Mouse (Mus musculus) heart, postnatal 4 days (tissue): ENCODE measurements around the gene Crtc3. TPM values are rescaled to one million over a fixed set of nuclear protein-coding genes. Genes with fewer than 3 reads are reported as not detected.

Experiments used
- DNase-seq: peaks from one replicate; pipeline ENCODE4 v3.0.0; 2021
- total RNA-seq, 2 experiments: library from RNA; stranded (reverse); gene quantifications; 2 replicates each; pipeline ENCODE4 v1.2.3; 2021

The Crtc3 gene
- total RNA-seq, 2 experiments from 2014 or later = 19.5 to 20.3 TPM

- no peak for DNase-seq
Measured at GRCm38 (mm10) chr7:80682630-80683029, 6.0 kb downstream of the Crtc3 start.

GRCm38 (mm10) chr7:80680218-80680847 is 8.3 kb downstream of the Crtc3 start:
- no peak for DNase-seq

- DNase-seq = no peak
Measured at GRCm38 (mm10) chr7:80672323-80672722, 16.4 kb downstream of the Crtc3 start.

GRCm38 (mm10) chr7:80670889-80671288 is 17.8 kb downstream of the Crtc3 start:
- no peak for DNase-seq

GRCm38 (mm10) chr7:80667190-80667589 is 21.5 kb downstream of the Crtc3 start:
- DNase-seq = no peak

GRCm38 (mm10) chr7:80666198-80666915 is 22.3 kb downstream of the Crtc3 start:
- peak; percentile 51 for DNase-seq

- DNase-seq = no peak
Measured at GRCm38 (mm10) chr7:80661082-80661481, 27.6 kb downstream of the Crtc3 start.

GRCm38 (mm10) chr7:80660619-80661018 is 28.1 kb downstream of the Crtc3 start:
- peak; percentile 84 for DNase-seq

- peak; percentile 59 for DNase-seq
Measured at GRCm38 (mm10) chr7:80657896-80658295, 30.8 kb downstream of the Crtc3 start.

- DNase-seq = peak; percentile 35
Measured at GRCm38 (mm10) chr7:80655350-80656013, 33.2 kb downstream of the Crtc3 start.

- no peak for DNase-seq
Measured at GRCm38 (mm10) chr7:80654926-80655325, 33.8 kb downstream of the Crtc3 start.

- no peak for DNase-seq
Measured at GRCm38 (mm10) chr7:80654393-80654792, 34.3 kb downstream of the Crtc3 start.

GRCm38 (mm10) chr7:80653971-80654370 is 34.7 kb downstream of the Crtc3 start:
- no peak for DNase-seq

- no peak for DNase-seq
Measured at GRCm38 (mm10) chr7:80653077-80653476, 35.6 kb downstream of the Crtc3 start.

GRCm38 (mm10) chr7:80652289-80652688 is 36.4 kb downstream of the Crtc3 start:
- no peak for DNase-seq

- DNase-seq = peak; percentile 39
Measured at GRCm38 (mm10) chr7:80647437-80647871, 41.2 kb downstream of the Crtc3 start.

- DNase-seq = no peak
Measured at GRCm38 (mm10) chr7:80646093-80647025, 42.3 kb downstream of the Crtc3 start.

GRCm38 (mm10) chr7:80642976-80643666 is 45.6 kb downstream of the Crtc3 start:
- DNase-seq = no peak

GRCm38 (mm10) chr7:80642552-80642951 is 46.1 kb downstream of the Crtc3 start:
- no peak for DNase-seq

- DNase-seq = no peak
Measured at GRCm38 (mm10) chr7:80641899-80642298, 46.8 kb downstream of the Crtc3 start.

- no peak for DNase-seq
Measured at GRCm38 (mm10) chr7:80641497-80641896, 47.2 kb downstream of the Crtc3 start.

- DNase-seq = no peak
Measured at GRCm38 (mm10) chr7:80639981-80640380, 48.7 kb downstream of the Crtc3 start.
